Mouse (Mus musculus) erythroid progenitor cell, adult 5-6 weeks (primary cell): ENCODE data around the gene Dmc1. TPM values are rescaled to one million over a fixed set of nuclear protein-coding genes. Genes with fewer than 3 reads are reported as not detected.

Experiments used
- ATAC-seq: replicated peaks from 2 replicates; pipeline ENCODE4 v1.8.0; 2016; ENCODE audit warnings: moderate number of reproducible peaks, mild to moderate bottlenecking, moderate TSS enrichment, inconsistent platforms; ENCODE audit not compliant: poor library complexity, low FRiP score, severe bottlenecking
- total RNA-seq, 2 experiments: library from RNA; stranded (forward) in 1 of 2; stranded (reverse) in 1 of 2; fragments of 150-400 nt in 1 of 2; fragments of 186-747, 209-891 nt in 1 of 2; gene quantifications; 2 replicates each; pipeline versions ENCODE4 v1.2.3 to v1.2.4; 2015 to 2017; ENCODE audit warnings: low replicate concordance in 2 of 2

Gene Dmc1
- total RNA-seq, 2 experiments from 2014 or later: not detected

DNA sequence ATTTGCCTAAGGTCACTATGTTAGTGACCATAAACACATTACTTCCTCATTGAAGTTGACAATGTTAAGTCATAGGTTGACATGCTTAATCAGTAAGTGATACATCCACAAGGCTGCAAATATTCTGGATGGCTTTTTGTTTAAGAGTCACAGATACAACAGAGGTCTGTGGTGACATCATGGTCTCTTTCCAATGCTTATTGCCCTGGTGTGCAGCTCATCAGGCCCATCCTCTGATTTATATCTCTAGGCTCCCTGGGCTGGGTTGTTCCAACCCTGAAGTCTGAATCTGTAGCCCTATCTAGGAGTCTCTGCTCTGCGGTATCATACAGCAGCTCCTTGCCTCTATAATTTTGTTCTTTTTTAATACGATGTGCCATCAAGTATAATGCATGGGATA, 28.0 kb downstream of the Dmc1 start:
- ATAC-seq: no peak

DNA sequence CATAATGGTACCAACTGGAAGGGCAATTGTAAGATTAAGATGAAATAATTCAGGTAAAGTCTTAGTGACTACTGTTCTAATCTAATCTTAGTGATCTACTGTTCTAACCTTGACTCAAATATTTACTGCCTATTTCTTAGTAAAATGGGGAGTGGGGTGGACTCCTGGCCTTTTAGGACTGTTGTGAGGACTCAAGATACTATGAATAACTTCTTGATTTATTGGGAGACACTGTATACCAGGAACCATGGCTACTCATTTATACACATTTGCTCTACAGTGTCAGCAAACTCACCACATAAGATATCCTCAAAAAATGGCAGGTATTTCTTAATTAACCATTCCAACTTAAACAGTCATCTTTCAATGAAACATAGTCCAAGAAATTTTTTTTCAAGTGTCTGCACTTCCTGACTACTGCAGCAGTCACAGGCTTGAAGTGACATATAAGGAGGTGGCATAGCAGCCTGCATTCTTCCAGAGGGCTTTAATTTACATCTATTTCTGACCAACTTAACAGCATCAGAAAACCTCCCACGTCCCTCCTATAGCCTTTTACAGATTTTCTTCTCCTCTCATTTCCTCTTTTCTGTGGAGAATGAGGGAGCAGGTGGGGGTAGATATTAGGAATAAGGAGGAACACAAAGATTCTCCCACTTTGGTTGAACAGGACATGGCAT, 29.2 kb downstream of the Dmc1 start:
- ATAC-seq: no peak

DNA sequence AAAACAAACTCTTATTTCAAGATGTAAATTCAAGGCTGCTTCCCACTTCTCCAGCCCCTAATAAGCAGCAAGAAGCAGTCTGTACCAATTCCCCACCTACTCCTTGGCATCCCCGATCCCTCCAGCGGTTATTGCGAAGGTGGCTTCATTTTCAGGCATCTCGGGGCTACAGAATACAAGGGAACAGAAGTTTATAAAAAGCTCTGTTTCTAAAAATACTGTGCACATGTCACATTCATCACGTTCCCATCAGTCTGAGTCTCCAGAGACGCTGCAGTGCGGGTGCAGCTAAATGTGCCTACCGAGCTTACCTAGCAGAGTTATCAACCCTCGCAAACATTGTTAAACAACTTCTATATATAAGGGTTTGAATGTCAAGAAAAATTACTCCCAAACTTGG, 42.5 kb downstream of the Dmc1 start:
- no peak for ATAC-seq

DNA sequence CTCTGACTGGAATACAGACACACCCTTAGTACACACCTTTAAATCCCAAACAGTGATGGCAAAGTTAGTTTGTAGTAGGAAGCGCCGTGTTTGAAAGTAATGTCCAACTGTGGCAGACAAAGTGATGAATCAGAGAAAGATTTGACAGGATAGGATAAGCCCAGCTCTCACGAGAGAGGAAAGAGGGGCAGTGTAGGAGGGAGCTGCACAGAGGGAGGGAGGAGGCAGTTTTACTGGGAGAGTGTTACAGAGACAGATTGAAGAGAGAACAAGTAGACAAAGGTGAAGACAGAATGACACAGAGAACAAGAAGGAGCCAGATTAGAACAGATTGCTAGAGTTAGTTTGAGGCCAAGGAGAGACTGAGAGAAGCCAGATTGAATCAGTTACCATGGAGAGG, 45.3 kb downstream of the Dmc1 start:
- no peak for ATAC-seq

GRCm38 (mm10) chr15:79552566-79552965, 52.3 kb downstream of the Dmc1 start:
- 0 out of 2 replicates have a peak, but pooled peaks have one; percentile 34 for ATAC-seq

DNA sequence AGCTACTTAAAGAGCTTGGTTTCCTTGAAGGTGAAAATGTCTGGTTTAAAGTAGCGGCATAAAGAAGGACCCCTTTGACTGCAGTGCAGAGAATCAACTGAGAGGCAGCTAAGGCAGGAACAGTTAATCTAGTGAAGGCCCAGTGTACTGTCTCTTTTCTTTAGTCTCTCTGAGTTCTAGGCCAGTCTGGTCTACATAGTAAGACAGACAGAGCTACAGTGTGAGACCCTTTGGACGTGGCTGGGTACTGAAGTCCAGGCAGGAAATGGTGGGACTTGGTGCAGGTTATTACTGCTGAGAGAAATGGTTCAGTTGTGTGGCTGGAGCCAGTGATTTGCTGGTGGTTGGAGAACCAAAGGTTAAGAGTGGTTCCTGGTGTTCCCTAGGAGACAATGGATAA, 56.7 kb downstream of the Dmc1 start:
- ATAC-seq: no peak

- 0 out of 2 replicates have a peak, but pooled peaks have one; percentile 3 for ATAC-seq
Measured at GRCm38 (mm10) chr15:79547289-79547820, 57.6 kb downstream of the Dmc1 start.

DNA sequence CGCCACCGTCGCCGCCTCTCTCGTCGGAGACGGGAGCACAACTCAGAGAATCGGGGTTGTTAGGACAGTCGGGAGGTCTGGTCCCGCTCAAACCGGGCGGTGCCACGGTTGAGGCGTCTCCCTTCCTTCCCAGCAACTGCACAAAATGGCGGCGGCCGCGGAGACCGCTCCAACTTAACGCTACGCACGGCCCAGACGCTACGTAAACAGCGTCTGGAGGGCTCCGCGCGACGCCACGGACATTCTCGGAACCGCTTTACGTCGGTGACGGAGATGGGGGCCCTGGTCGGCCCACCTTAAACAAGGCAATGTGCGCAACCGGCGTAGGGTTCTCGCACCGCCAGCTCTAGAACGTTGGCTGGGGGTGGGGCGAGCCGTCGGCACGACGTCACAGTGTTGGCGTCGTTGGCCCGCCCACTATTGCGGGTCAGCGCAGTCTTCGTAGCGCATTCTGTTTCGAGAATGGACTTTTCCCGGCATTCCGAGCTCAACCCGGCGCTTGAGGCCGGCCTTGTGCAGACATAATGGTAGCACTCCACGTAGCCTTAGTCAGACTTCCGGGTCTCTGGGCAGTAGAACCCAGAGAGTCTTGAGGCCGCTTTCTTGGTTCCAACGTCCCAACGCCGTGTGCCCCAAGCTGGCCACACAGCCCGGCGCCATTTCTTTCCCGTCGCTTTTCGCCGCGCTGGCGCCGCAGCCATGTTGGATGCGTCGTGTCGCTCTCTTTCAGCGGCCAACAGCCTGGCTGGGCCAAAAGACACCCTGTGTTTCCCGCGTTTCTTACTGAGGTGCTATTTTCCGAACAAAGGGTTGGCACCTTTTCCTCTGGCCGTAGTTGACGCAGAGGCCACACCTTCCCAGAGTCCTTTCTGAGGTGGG, 58.3 kb downstream of the Dmc1 start, which contains the start of gene Ddx17:
Gene Ddx17, minus strand, starts transcription at position 332 of the 879 bp plus-strand sequence.
- ATAC-seq: peak; percentile 91

GRCm38 (mm10) chr15:79545921-79546399, 58.9 kb downstream of the Dmc1 start:
- ATAC-seq: peak; percentile 58

GRCm38 (mm10) chr15:79545496-79545895, 59.4 kb downstream of the Dmc1 start:
- ATAC-seq: 0 out of 2 replicates have a peak, but pooled peaks have one; percentile 32

DNA sequence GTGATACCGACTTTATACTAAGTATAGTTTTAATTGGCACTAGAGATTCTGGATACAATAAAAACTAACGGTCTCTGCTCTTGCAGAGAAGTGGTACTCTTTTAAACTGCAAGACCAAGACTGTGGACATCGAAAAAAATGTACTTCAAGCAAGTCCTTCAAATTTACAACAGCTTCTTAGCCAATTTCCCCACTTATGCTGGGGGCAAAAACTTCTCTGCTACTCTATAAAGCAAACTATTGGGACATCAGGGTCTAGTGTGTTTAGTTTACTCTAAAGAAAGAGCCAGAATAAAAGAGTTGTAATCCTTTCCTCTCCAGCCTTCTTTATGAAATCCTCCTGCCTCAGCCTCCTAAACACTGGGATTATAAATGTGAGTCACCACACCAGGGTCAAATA, 60.9 kb downstream of the Dmc1 start:
- no peak for ATAC-seq

GRCm38 (mm10) chr15:79533796-79534195, 71.1 kb downstream of the Dmc1 start:
- ATAC-seq: no peak

- ATAC-seq: no peak
Measured at GRCm38 (mm10) chr15:79529935-79530334, 75.0 kb downstream of the Dmc1 start.

GRCm38 (mm10) chr15:79527991-79528639, 76.8 kb downstream of the Dmc1 start:
- no peak for ATAC-seq

- no peak for ATAC-seq
Measured at GRCm38 (mm10) chr15:79527192-79527591, 77.7 kb downstream of the Dmc1 start.

DNA sequence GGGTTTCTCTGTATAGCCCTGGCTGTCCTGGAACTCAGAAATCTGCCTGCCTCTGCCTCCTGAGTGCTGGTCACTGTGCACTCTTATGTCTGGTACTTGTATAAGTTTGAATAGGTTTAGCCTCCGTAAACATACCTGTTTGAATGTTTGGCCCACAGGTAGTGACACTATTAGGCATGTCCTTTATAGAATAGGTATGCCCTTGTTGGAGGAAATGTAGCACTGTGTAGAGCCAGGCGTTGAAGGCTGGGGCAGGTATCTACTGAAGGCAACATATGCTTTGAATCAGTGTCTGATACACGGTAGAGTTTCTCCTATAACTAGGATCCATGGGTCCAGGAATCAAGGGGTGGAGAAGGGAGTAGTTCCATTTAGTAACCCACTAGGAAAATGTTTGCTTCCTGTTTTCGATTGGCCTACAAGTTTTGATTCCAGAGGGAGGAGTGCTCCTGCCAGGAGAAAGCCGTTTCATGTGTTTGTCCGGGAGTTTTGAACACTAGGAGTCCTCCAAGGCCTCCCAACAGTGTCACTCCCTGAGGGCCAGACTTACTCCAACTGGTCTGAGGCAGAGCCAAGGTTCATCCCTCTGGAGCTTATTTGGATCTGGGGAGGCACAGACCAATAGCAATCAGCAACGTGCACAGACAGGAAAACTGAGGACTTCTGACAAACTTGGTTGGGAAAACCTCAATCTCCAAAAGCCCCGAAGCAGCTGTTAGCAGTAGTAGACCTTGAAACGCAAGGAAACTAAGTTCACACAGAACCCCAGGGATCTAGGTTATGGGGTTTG, 78.7 kb downstream of the Dmc1 start:
- no peak for ATAC-seq

DNA sequence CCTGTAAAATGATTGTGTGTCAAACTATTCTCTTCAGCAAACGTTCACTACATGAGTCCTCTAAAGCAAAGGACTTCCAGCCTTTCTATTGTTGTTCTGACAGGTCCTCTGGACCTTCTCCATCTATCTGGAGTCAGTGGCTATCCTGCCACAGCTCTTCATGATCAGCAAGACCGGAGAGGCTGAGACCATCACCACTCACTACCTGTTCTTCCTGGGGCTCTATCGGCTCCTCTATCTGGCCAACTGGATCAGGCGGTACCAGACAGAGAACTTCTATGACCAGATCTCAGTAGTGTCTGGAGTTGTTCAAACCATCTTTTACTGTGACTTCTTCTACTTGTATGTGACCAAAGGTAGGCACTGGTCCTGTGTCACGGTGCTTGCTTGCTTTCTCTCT, 79.3 kb downstream of the Dmc1 start:
- no peak for ATAC-seq

DNA sequence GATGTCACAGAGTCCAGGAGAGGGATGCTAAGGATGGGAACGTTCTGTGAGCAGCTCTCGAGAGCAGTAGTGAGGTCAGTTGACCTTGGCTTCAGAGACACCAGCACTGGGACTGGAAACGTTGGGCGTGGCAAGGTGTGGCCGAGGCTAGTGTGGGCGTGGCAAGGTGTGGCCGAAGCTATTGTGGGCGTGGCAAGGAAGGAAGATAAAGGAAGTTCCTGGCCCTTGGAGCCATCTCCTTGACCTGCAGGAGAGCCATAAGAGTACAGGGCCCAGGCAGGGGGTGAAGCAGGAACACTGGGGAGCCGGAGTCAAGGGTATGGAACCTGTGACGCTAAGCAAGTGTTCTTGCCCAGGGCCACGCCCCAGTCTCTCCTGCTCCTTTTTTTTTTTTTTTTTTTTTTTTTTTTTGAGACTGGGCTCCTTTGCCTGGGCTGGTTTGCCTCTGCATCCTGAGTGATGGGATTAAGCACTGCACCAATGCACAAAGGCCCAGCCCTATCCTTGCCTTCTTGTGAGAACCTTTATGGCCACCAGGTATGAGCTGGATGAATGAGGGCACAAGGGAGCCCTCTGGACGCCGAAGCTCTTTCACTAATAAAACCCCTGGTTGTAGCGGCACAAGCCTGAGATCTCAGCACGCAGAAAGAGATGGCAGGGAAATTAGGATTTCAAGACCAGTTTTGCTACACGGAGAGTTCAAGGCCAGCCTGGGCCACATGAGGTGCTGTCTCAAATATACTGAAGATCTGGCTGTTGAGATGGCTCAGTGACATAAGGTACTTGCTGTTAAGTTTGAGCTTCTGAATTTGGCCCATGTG, 85.3 kb downstream of the Dmc1 start:
- ATAC-seq: 0 out of 2 replicates have a peak, but pooled peaks have one; percentile 31
